Mouse (Mus musculus) heart, postnatal 36 days (tissue): ENCODE measurements around the gene Zeb2. TPM values are rescaled to one million over a fixed set of nuclear protein-coding genes. Genes with fewer than 3 reads are reported as not detected.

Experiments used
- DNase-seq, 2 experiments: peaks; one replicate each; pipeline ENCODE4 v3.0.0; 2021 to 2022
- intact Hi-C: fragments of 180-260 bp; cut with DNase I; formaldehyde crosslinking; loops from one replicate; pipeline ENCODE4 v1.15.1; 2025
- total RNA-seq, 2 experiments: library from RNA; stranded (reverse); gene quantifications; 2 replicates each; pipeline ENCODE4 v1.2.3; 2021

Zeb2 gene
- total RNA-seq, 2 experiments from 2014 or later = 53.1 to 54.2 TPM

- intact Hi-C loops = no loop called here
- no peak for DNase-seq
Observed at GRCm38 (mm10) chr2:45100628-45101027, 16.6 kb downstream of the Zeb2 start.

DNA sequence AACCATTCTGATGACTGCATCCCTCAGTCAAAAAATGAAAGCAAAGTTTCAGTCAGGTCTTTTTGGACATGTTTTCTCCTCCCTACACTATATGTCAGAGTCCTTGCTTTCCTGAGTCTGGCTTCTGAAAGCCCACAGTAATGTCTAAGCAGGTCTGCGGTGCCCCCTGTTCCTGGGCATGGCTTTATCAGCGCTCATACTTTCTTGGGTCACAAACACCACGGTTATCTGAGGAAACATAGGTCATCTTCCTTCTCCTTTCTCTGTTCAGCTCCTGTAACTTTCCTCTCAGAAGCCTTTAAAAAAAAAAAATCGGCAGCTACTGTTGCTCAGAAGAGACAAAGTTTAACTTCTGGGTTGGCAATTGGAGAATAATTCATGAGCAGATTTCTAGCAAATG lies 17.2 kb downstream of the Zeb2 start:
- intact Hi-C loops = no loop called here
- no peak for DNase-seq

DNA sequence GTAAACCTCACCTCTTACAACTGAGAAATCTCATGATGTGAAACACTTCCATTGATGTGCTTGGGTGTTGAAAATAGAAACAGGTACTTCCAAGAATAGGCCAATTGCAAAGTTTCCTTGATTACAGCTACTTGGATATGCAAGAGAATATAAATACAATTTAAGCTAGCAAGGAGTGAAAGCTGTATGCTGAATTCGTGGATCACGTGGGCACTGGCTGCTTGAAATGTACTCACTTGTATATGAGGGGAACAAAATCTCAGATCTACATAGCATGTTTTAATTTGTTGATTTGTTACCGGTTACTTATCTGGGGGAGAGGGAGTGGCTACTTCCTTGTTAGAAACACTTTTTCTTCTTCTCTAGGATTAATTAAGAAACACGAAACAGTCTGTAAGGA lies 18.1 kb downstream of the Zeb2 start:
- intact Hi-C loops = no loop called here
- no peak for DNase-seq

GRCm38 (mm10) chr2:45097969-45098368 lies 19.2 kb downstream of the Zeb2 start:
- intact Hi-C loops = no loop called here
- no peak for DNase-seq

DNA sequence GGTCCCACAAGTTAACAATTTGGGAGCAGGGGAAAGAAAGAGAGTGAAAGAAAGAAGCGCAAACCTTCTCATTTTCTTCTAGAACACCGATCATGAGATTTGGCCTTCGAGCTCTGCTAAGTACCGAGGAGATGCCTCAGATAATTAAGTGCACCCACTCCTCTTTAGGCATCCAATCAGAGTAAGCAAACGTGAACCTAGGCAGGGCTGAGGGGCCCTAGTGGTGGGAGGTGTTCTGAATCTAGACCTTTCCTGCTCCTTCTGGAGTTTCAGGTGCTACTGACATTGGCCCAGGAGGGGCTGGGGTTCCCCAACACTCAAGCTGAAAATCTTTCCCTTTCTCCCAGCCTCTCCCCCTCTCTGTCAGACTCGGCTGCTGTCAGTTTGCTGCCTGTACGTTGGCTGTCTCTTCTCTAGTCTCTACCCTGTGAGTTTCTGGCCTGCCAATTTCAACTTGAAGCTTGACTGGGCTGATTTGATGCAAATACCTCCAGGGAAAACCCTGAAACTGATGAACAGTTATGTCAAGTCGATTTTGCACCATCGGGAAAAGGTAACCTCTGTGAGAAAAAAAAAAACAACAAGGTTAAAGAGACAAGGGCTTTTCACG lies 20.5 kb downstream of the Zeb2 start:
- intact Hi-C loops = no loop called here
- no peak for DNase-seq

- no peak for DNase-seq
- intact Hi-C loops = no loop called here
Observed at GRCm38 (mm10) chr2:45095825-45096224, 21.4 kb downstream of the Zeb2 start.

- intact Hi-C loops = no loop called here
- no peak for DNase-seq
Observed at GRCm38 (mm10) chr2:45094371-45094967, 22.7 kb downstream of the Zeb2 start.

DNA sequence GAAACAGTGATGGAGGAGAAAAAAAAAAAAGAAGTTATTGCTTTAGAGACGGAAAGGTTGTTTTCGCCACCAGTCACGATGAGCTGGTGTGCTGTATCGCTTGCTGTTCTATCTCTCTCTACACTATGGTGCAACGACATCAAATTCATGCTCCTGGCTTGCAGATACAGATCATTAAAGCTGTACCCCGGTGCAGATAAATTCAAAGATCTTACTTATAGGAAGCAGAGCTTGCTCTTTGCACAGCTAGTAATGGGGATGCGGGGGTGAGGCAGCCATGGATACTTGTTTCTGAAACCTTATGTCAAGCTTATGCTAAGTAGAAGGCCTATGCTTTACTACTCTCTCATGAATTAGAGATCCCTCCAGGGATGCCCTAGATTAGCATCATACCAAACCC lies 23.7 kb downstream of the Zeb2 start:
- DNase-seq = no peak
- intact Hi-C loops = no loop called here

DNA sequence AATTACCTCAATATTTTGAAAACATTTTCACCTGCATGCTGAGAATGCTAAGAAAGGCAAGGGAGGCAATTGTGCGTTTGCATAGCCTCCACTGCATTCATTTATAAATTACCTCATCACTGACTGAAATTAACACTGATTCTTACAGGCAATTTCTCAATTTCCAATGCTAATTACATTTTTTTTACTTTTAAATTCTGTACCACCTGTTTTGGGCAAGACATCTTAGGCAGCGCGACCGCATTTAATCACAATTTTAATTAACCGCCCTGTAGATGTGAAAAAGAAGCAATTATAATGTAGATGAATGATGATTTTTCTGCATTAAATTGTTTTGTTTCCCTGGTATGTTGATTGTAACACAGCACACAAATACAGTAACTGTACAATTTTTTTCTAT lies 24.5 kb downstream of the Zeb2 start:
- intact Hi-C loops = no loop called here
- no peak for DNase-seq

- DNase-seq = no peak
- intact Hi-C loops = no loop called here
Observed at GRCm38 (mm10) chr2:45090529-45091297, 26.5 kb downstream of the Zeb2 start.

DNA sequence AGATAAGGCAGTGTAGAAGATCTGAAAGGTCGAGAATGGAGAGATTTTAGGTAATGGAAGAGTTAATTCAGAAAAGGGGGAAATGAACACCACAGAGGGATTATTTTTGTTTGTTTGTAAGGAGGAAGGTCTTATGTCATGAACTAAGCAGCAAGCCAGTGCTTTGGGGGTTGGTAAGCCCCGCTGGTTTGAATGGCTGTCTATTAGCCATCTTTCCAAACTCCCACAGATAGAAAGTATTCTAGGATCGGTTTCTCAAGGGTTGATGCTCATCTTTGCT lies 28.0 kb downstream of the Zeb2 start:
- DNase-seq = no peak
- intact Hi-C loops = loop anchor here (5.0 kb wide), 1 partner anchor 82 kb away; no protein-coding TSS in a partner anchor

GRCm38 (mm10) chr2:45088435-45089250 lies 28.6 kb downstream of the Zeb2 start:
- no peak for DNase-seq
- intact Hi-C loops = loop anchor here (5.0 kb wide), 1 partner anchor 81 kb away; no protein-coding TSS in a partner anchor

GRCm38 (mm10) chr2:45087208-45087607 lies 30.0 kb downstream of the Zeb2 start:
- no peak for DNase-seq
- intact Hi-C loops = loop anchor here (5.0 kb wide), 1 partner anchor 80 kb away; no protein-coding TSS in a partner anchor

DNA sequence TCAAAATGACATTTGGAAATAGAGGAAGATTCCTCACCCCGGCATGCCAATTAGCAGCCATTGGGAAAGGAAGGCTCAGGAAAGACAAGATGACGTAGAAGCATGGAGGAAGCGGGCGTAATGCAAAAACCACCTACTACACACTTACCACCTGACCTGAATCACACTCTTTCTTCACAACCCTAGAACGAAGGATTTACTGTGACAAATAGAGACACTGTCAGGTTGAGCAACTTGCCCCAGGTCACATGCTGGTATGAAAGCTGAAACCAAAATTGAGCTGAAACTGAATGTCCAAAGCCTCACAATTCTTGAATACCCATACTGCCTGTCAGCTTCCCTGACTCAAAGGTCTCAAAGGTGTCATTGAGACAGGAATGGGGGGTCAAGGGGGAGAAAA lies 31.5 kb downstream of the Zeb2 start:
- intact Hi-C loops = loop anchor here (5.0 kb wide), 1 partner anchor 78 kb away; no protein-coding TSS in a partner anchor

GRCm38 (mm10) chr2:45083042-45083441 lies 34.2 kb downstream of the Zeb2 start:
- DNase-seq = no peak
- intact Hi-C loops = no loop called here

More for the DNA sequence above, 31.5 kb downstream of the Zeb2 start:
- no peak for DNase-seq

GRCm38 (mm10) chr2:45081559-45081958 lies 35.6 kb downstream of the Zeb2 start:
- no peak for DNase-seq
- intact Hi-C loops = no loop called here

GRCm38 (mm10) chr2:45077938-45078487 lies 39.2 kb downstream of the Zeb2 start:
- intact Hi-C loops = no loop called here
- DNase-seq = no peak

DNA sequence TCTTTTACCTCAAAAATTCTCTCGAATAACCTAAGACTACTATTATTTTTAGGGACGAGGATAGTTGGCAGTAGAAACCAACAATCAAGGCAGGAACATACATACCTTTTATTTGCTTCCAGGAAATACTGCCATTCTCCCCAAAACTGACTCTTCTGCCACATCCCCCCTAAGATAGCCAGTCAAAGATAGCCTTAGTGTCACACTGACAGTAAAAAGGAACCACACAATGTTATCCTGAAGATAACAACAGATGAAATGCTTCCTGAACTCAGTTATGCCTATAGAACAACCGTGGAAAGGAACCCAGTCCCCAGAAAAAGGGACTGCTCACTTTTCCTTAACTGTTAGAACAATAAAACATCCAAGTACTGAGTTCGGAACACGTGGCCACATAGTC lies 39.8 kb downstream of the Zeb2 start:
- DNase-seq = no peak
- intact Hi-C loops = no loop called here

DNA sequence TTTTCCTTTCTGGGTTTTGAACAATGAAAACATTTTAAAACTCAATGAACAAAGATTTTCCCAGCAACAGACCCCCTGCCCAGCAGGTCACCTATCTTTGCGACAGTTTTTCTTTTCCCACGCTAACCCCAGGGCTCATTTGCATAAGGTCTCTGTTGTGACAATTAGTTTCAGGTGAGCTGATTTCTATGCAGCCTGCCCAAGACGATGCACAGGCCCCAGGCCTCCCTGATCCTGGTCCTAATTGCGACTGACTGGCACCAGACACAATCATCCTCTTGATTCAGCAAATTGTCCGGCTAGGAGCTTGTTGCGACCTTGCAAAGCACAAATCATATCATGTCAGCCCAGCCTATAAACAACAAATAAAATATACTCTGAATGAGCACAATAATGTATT lies 44.2 kb downstream of the Zeb2 start:
- no peak for DNase-seq
- intact Hi-C loops = no loop called here

DNA sequence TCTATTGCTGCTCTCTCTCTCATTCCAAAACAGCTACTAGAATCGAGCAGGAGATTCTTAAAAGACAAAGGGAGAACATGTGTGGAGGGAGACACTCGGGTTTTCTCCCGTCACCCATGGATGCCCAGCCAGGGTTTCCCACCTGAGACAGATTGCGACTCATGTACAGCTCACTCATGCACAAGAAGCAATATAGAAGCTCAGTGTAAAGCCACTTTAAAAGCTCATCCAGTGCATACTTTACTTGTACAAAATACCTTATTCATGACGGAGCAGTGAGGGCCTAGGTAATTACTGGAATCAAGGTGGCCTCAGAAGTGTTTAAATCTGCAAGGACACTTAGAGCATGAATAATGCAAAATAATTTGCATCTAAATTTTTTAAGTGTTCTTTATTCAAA lies 45.9 kb downstream of the Zeb2 start:
- DNase-seq = no peak
- intact Hi-C loops = no loop called here
